Comparison of ENCODE assay signal across 9 mouse cellular contexts in the genomic region with DNA sequence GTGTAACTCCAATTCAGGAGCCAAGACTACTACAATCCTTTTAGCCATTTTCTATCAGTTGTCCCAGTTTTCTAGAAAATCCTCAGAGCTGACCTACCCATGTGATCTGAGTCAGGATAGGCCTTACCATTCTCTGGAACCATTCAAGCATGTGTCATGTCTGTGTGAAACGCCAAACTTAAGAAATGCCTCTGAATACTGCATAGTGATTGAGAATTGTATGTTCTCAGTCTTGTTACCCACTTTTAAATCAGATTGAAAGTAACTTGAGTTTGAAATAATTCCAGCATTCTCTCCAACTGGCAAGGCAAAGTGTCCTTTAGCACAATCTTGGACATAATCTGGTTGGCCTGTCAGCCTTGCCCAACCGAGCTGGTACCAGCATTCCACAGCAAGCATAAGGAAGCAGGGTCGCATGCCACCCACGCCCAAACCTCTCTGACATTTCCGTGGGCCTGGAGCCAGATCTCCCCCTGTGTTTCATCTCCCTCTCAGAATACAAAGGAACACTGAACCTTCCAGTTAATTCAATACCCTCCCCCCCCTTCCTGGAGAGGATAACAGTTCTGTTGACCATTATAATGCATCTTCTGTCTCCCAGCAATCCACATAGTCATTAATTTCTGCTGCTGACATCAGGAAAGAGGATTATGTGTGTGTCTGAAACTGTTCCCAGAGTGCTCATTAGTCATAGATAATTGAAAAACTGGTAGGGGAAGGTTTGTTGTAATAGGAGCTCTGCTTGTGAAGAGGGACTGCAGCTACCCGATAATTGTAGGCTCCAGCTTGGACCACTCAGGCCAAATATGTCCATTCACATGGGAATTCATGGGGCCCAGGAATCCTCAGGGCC.
A peak's percentile ranks its signal among the peaks of the same experiment; 100 is the strongest.
DNase-seq lines count a peak whose midpoint lies in the region; ATAC-seq lines count a peak whose summit lies in the region.
"Had no signal": no experiment of that assay in that cellular context is flagged by ENCODE, and none has a peak within 500 bp of the region (broad histone marks: within the 10 kb centered on the region; RNA-seq: fewer than 3 reads in every experiment).

No protein-coding gene starts in this region.

- H3K4me1 ChIP-seq in neural tube, embryonic 11.5 days (ENCODE audit: control insufficient read depth, insufficient read depth, low read length) = peaks cover 9% of the 10 kb centered on the region

- intact Hi-C loops in gastrocnemius, postnatal 14 days (cut with DNase I; ENCODE audit: low total_unique reads) = no loop called here
- intact Hi-C loops in gastrocnemius, postnatal 36 days (cut with DNase I) = no loop called here

- no peak overlapping the region for H3K9ac ChIP-seq in neural tube, embryonic 11.5 days (ENCODE audit: low read length)

- WGBS in neural tube, embryonic 11.5 days = 32% methylated on average over 6 of the region's 6 CpGs

- peak; percentile 64 for ATAC-seq in neural tube, embryonic 11.5 days (ENCODE audit: insufficient read depth, low FRiP score, low TSS enrichment)
- ATAC-seq in granulocyte monocyte progenitor cell, adult 5-6 weeks (replicated peaks; ENCODE audit: poor library complexity, severe bottlenecking) = no peak

- no peaks in the 10 kb centered on the region for H3K36me3 ChIP-seq in neural tube, embryonic 11.5 days (ENCODE audit: control insufficient read depth, insufficient read depth, low read length)

- no peak overlapping the region for H3K4me2 ChIP-seq in neural tube, embryonic 11.5 days (ENCODE audit: low read depth)

- peak; percentile 15 for DNase-seq in gastrocnemius, postnatal 14 days
- DNase-seq in gastrocnemius, postnatal 36 days = no peak
- DNase-seq in adrenal gland, adult 2 months = peak; percentile 62
- DNase-seq in gonadal fat pad, adult 2 months (ENCODE audit: low read depth) = peak; percentile 17
- peak; percentile 65 to 80 for DNase-seq in kidney, postnatal 25 days
- peak; percentile 48 for DNase-seq in neural tube, embryonic 11.5 days (ENCODE audit: low spot score)
- no peak for DNase-seq in urinary bladder, postnatal 4 days (ENCODE audit: low spot score in 2 of 2)

- H3K27me3 ChIP-seq in neural tube, embryonic 11.5 days (ENCODE audit: control insufficient read depth, insufficient read depth, low read length) = no peaks in the 10 kb centered on the region

- no peaks in the 10 kb centered on the region for H3K9me3 ChIP-seq in neural tube, embryonic 11.5 days (ENCODE audit: control insufficient read depth, low read length)

- no peak overlapping the region for H3K27ac ChIP-seq in neural tube, embryonic 11.5 days (ENCODE audit: low read depth, low read length)
- H3K27ac ChIP-seq: macrophage had no signal

- no peak overlapping the region for H3K4me3 ChIP-seq in neural tube, embryonic 11.5 days (ENCODE audit: low read depth, low read length)

Comparison
In these comparisons a context has a peak if more than half of its experiments do, and no peak if none do; other contexts are left out.
1. DNase-seq: peak in gastrocnemius, postnatal 14 days (single experiment), adrenal gland, adult 2 months (single experiment), gonadal fat pad, adult 2 months (single experiment), kidney, postnatal 25 days (2 of 2) and neural tube, embryonic 11.5 days (single experiment); none in gastrocnemius, postnatal 36 days (0 of 2) and urinary bladder, postnatal 4 days (0 of 2).